Mouse (Mus musculus) kidney, postnatal 14 days (tissue): ENCODE measurements around the gene Gm21680.
"Not testable (repeated sequence)": the region's sequence is repeated elsewhere in the genome, so short reads cannot be mapped to it uniquely, and the experiment has no call there.

Source experiments
- DNase-seq: peaks from one replicate; pipeline ENCODE4 v3.0.0; 2022; ENCODE audit warnings: mixed read lengths

Gm21680 gene

GRCm38 (mm10) chr5:25972563-25972962 lies at the start of gene Gm21680:
Gene Gm21680 (minus strand): TSS chr5:25972663.
- not testable (repeated sequence) for DNase-seq

- DNase-seq: not testable (repeated sequence)
These were observed 35.2 kb upstream of the Gm21680 start for GRCm38 (mm10) chr5:26007697-26008096.

- DNase-seq: not testable (repeated sequence)
These were observed 34.7 kb upstream of the Gm21680 start for GRCm38 (mm10) chr5:26006937-26007695.

GRCm38 (mm10) chr5:26004698-26005097 lies 32.2 kb upstream of the Gm21680 start, which contains the start of gene Gm1979:
Gene Gm1979 (minus strand): TSS chr5:26004798.
- not testable (repeated sequence) for DNase-seq

GRCm38 (mm10) chr5:25988550-25988949 lies 16.1 kb upstream of the Gm21680 start, which contains the start of gene Gm21698:
Gene Gm21698 (minus strand): TSS chr5:25988650.
- DNase-seq: not testable (repeated sequence)

GRCm38 (mm10) chr5:25957050-25957449 lies 15.4 kb downstream of the Gm21680 start:
- not testable (repeated sequence) for DNase-seq

- DNase-seq: not testable (repeated sequence)
These were observed 15.9 kb downstream of the Gm21680 start for GRCm38 (mm10) chr5:25956611-25957010.

GRCm38 (mm10) chr5:25954317-25954716 lies 18.1 kb downstream of the Gm21680 start, which contains the start of gene Gm21671:
Gene Gm21671 (minus strand): TSS chr5:25954417.
- DNase-seq: not testable (repeated sequence)

- DNase-seq: not testable (repeated sequence)
These were observed 27.1 kb downstream of the Gm21680 start for GRCm38 (mm10) chr5:25945391-25945790.

- not testable (repeated sequence) for DNase-seq
These were observed 30.2 kb downstream of the Gm21680 start, which contains the start of gene Gm21663 for GRCm38 (mm10) chr5:25942281-25942680. Gene Gm21663 (minus strand): TSS chr5:25942381.
